ENCODE assay signal across 11 mouse cellular contexts in genomic region chr5:38499316-38499811, GRCm38 (mm10). TPM values are rescaled to one million over a fixed set of nuclear protein-coding genes. Genes with fewer than 3 reads are reported as not detected.
A peak's percentile ranks its signal among the peaks of the same experiment; 100 is the strongest.
DNase-seq lines count a peak whose midpoint lies in the region; ATAC-seq and TF ChIP-seq lines count a peak whose summit lies in the region.
"Had no signal": no experiment of that assay in that cellular context is flagged by ENCODE, and none has a peak within 500 bp of the region (broad histone marks: within the 10 kb centered on the region; RNA-seq: fewer than 3 reads in every experiment).

No protein-coding gene starts in this region.

- H3K27me3 ChIP-seq in heart, embryonic 13.5 days (replicated peaks) = no peaks in the 10 kb centered on the region
- H3K27me3 ChIP-seq in hindbrain, postnatal 0 days (ENCODE audit: insufficient read depth, low read length) = no peaks in the 10 kb centered on the region
- H3K27me3 ChIP-seq: neural tube, embryonic 12.5 days had no signal

- no peak for ATAC-seq in heart, embryonic 13.5 days (ENCODE audit: extremely low read depth, insufficient number of reproducible peaks, low FRiP score, low TSS enrichment)
- ATAC-seq in hindbrain, postnatal 0 days = peak; percentile 94

- no peak overlapping the region for H3K4me3 ChIP-seq in heart, embryonic 13.5 days
- H3K4me3 ChIP-seq in left cerebral cortex, adult 2 months = no peak overlapping the region
- H3K4me3 ChIP-seq in hindbrain, postnatal 0 days (ENCODE audit: low read length) = no peak overlapping the region
- H3K4me3 ChIP-seq: neural tube, embryonic 12.5 days had no signal

- no peak for DNase-seq in heart, adult 11 months
- peak; percentile 28 to 29 for DNase-seq in left cerebral cortex, postnatal 10 days (ENCODE audit: extremely low spot score in 1 of 2, low spot score in 2 of 2)
- no peak for DNase-seq in left cerebral cortex, adult 2 months (ENCODE audit: extremely low spot score in 1 of 2, low spot score in 2 of 2)
- DNase-seq in brain, adult 2 months (ENCODE audit: low read depth, low spot score) = peak; percentile 21
- peak; percentile 65 for DNase-seq in hindbrain, postnatal 0 days (ENCODE audit: low spot score)
- DNase-seq in urinary bladder, postnatal 25 days (ENCODE audit: low spot score) = no peak
- no peak for DNase-seq in adrenal gland, adult 18-20 months (ENCODE audit: low spot score in 2 of 2)
- DNase-seq: cerebellum, postnatal 10 days; gastrocnemius, postnatal 25 days had no signal

- H3K36me3 ChIP-seq in heart, embryonic 13.5 days = no peaks in the 10 kb centered on the region
- H3K36me3 ChIP-seq in hindbrain, postnatal 0 days (ENCODE audit: insufficient read depth, low read length) = no peaks in the 10 kb centered on the region
- H3K36me3 ChIP-seq: neural tube, embryonic 12.5 days had no signal

- no peak overlapping the region for H3K4me2 ChIP-seq in heart, embryonic 13.5 days
- no peak overlapping the region for H3K4me2 ChIP-seq in hindbrain, postnatal 0 days (ENCODE audit: low read depth, low read length)
- H3K4me2 ChIP-seq: neural tube, embryonic 12.5 days had no signal

- peak overlapping the region; percentile 7; the same call in 1 of the 2 replicates for H3K27ac ChIP-seq in heart, embryonic 13.5 days (replicated peaks)
- no peak overlapping the region for H3K27ac ChIP-seq in left cerebral cortex, adult 2 months
- peak overlapping the region; percentile 61; the same call in 1 of the 2 replicates for H3K27ac ChIP-seq in hindbrain, postnatal 0 days
- H3K27ac ChIP-seq: neural tube, embryonic 12.5 days had no signal

- H3K9ac ChIP-seq in heart, embryonic 13.5 days = no peak overlapping the region
- no peak overlapping the region for H3K9ac ChIP-seq in hindbrain, postnatal 0 days (replicated peaks; ENCODE audit: low read length)
- H3K9ac ChIP-seq: neural tube, embryonic 12.5 days had no signal

- no peak for TF ChIP-seq CTCF in left cerebral cortex, adult 2 months (IDR thresholded peaks at IDR 0.05)
- TF ChIP-seq CTCF in hindbrain, postnatal 0 days (IDR thresholded peaks at IDR 0.05; ENCODE audit: low read depth) = no peak

- peaks cover 19% of the 10 kb centered on the region for H3K4me1 ChIP-seq in heart, embryonic 13.5 days
- no peaks in the 10 kb centered on the region for H3K4me1 ChIP-seq in hindbrain, postnatal 0 days (ENCODE audit: insufficient read depth, low read length)
- H3K4me1 ChIP-seq: neural tube, embryonic 12.5 days had no signal

- H3K9me3 ChIP-seq in heart, embryonic 13.5 days = no peaks in the 10 kb centered on the region
- H3K9me3 ChIP-seq in hindbrain, postnatal 0 days (ENCODE audit: low read length) = no peaks in the 10 kb centered on the region
- H3K9me3 ChIP-seq: neural tube, embryonic 12.5 days had no signal

- 75% methylated on average over 7 of the region's 7 CpGs for WGBS in heart, embryonic 13.5 days
- 52% methylated on average over 7 of the region's 7 CpGs for WGBS in hindbrain, postnatal 0 days

- intact Hi-C loops in left cerebral cortex, postnatal 10 days (cut with DNase I) = no loop called here
- intact Hi-C loops in left cerebral cortex, adult 2 months (cut with DNase I) = no loop called here

RNA-seq across cellular contexts. Expression of gene Slc2a9, which starts 3.6 kb away (rescaled TPM):
- 0.27 and 0.42 TPM in 2 replicates for polyA plus RNA-seq in heart, embryonic 13.5 days (2015; fragmentation: Nextera tagmentation; extraction: Ambion mirVana)
- 1 to 10 TPM; 1.1 to 1.2 TPM for total RNA-seq in left cerebral cortex, postnatal 10 days (2021)
- total RNA-seq in left cerebral cortex, adult 2 months (2021) = under 1 TPM; 0.37 to 0.95 TPM
- 0.86 and 1.7 TPM in 2 replicates for total RNA-seq in hindbrain, postnatal 0 days (2014; rRNA removed)
- 0.52 and 1.0 TPM in 2 replicates for polyA plus RNA-seq in hindbrain, postnatal 0 days (2015; fragmentation: Nextera tagmentation; extraction: Ambion mirVana)
- total RNA-seq in adrenal gland, adult 18-20 months (2021) = 1 to 10 TPM; 2.0 to 2.6 TPM

Comparison
In these comparisons a context has a peak if more than half of its experiments do, and no peak if none do; other contexts are left out.
1. DNase-seq: peak in left cerebral cortex, postnatal 10 days (2 of 2), brain, adult 2 months (single experiment) and hindbrain, postnatal 0 days (single experiment); none in heart, adult 11 months (single experiment), left cerebral cortex, adult 2 months (0 of 2), urinary bladder, postnatal 25 days (single experiment) and adrenal gland, adult 18-20 months (0 of 2).